Mouse (Mus musculus): Measurements from ENCODE around the gene Ctsw.

The Ctsw gene

GRCm38 (mm10) chr19:5444371-5444908 is 23.9 kb downstream of the Ctsw start:
- no peak for DNase-seq (ENCODE audit: extremely low read depth, insufficient read length, low spot score)

GRCm38 (mm10) chr19:5433951-5434350 is 34.4 kb downstream of the Ctsw start:
- DNase-seq (ENCODE audit: extremely low read depth, insufficient read length, low spot score), result no peak

GRCm38 (mm10) chr19:5432992-5433852 is 35.1 kb downstream of the Ctsw start:
- DNase-seq (ENCODE audit: extremely low read depth, insufficient read length, low spot score), result peak; percentile 85

- peak; percentile 58 for DNase-seq (ENCODE audit: extremely low read depth, insufficient read length, low spot score)
Measured at GRCm38 (mm10) chr19:5431911-5432464, 36.3 kb downstream of the Ctsw start.

GRCm38 (mm10) chr19:5430408-5430807 is 37.9 kb downstream of the Ctsw start:
- no peak for DNase-seq (ENCODE audit: extremely low read depth, insufficient read length, low spot score)

- peak; percentile 93 for DNase-seq (ENCODE audit: extremely low read depth, insufficient read length, low spot score)
Measured at GRCm38 (mm10) chr19:5429806-5430205, 38.5 kb downstream of the Ctsw start.

- no peak for DNase-seq (ENCODE audit: extremely low read depth, insufficient read length, low spot score)
Measured at GRCm38 (mm10) chr19:5429219-5429618, 39.1 kb downstream of the Ctsw start.

GRCm38 (mm10) chr19:5428083-5428482 is 40.2 kb downstream of the Ctsw start:
- no peak for DNase-seq (ENCODE audit: extremely low read depth, insufficient read length, low spot score)

GRCm38 (mm10) chr19:5426640-5427290 is 41.5 kb downstream of the Ctsw start:
- DNase-seq (ENCODE audit: extremely low read depth, insufficient read length, low spot score), result no peak

GRCm38 (mm10) chr19:5425906-5426565 is 42.3 kb downstream of the Ctsw start:
- DNase-seq (ENCODE audit: extremely low read depth, insufficient read length, low spot score), result no peak

GRCm38 (mm10) chr19:5424782-5425741 is 43.2 kb downstream of the Ctsw start, which contains the start of the genes Drap1 and AI837181:
TSS of gene Drap1 (minus strand) at chr19:5424979.
TSS of gene AI837181 (plus strand) at chr19:5425144.
- peak; percentile 98 for DNase-seq (ENCODE audit: extremely low read depth, insufficient read length, low spot score)

- DNase-seq (ENCODE audit: extremely low read depth, insufficient read length, low spot score), result peak; percentile 75
Measured at GRCm38 (mm10) chr19:5424092-5424781, 44.1 kb downstream of the Ctsw start.

GRCm38 (mm10) chr19:5423561-5423960 is 44.7 kb downstream of the Ctsw start:
- no peak for DNase-seq (ENCODE audit: extremely low read depth, insufficient read length, low spot score)

- DNase-seq (ENCODE audit: extremely low read depth, insufficient read length, low spot score), result no peak
Measured at GRCm38 (mm10) chr19:5422895-5423443, 45.3 kb downstream of the Ctsw start.

- no peak for DNase-seq (ENCODE audit: extremely low read depth, insufficient read length, low spot score)
Measured at GRCm38 (mm10) chr19:5422267-5422666, 46.0 kb downstream of the Ctsw start.

GRCm38 (mm10) chr19:5421784-5422183 is 46.5 kb downstream of the Ctsw start:
- no peak for DNase-seq (ENCODE audit: extremely low read depth, insufficient read length, low spot score)

- no peak for DNase-seq (ENCODE audit: extremely low read depth, insufficient read length, low spot score)
Measured at GRCm38 (mm10) chr19:5420579-5420978, 47.7 kb downstream of the Ctsw start.

- no peak for DNase-seq (ENCODE audit: extremely low read depth, insufficient read length, low spot score)
Measured at GRCm38 (mm10) chr19:5419630-5420029, 48.7 kb downstream of the Ctsw start.
